Mouse (Mus musculus): ENCODE data around the gene Cnr1. TPM values are rescaled to one million over a fixed set of nuclear protein-coding genes. Genes with fewer than 3 reads are reported as not detected.
A peak's percentile ranks its signal among the peaks of the same experiment; 100 is the strongest.

Gene Cnr1
- polyA plus RNA-seq (2016; fragmentation: Nextera tagmentation; extraction: Ambion mirVana), result 6.0 and 12.0 TPM in 2 replicates

DNA sequence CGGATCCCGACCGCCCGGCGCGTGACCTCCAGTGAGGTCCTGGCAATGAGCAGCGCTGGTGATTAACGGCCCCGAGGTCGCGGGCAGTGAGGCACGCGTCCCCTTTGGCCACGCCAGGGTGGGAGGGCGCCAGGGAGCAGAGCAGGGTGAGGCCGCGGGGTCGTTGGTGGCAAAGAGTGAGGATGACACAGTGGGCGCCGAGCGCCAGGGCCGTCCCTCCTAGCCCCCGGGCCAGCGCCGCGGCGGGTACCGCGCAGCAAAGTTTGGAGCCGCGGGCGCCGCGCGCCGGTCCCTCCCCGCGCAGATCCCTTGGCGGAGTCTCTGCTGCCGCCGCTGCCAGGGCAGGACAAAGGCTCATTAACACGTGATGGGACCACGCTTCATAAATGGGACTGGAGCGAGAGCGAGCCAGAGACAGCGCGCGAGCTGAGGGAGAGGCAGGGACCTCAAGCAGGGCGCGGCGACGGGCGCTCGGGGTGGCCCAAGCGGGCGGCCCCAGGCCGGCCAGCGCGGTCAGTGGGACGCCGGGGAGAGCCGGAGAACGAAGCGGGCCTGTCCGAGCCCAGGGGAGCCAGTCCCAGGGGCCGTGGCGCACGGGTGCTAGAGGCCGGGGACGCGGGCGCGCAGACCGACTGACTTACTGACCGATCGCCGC, at the start of gene Cnr1:
Gene Cnr1 (plus strand): TSS at position 360 of the 655 bp plus-strand sequence.
- no peaks in the 10 kb centered on the region for H3K36me3 ChIP-seq
- peak within 1 kb of the TSS; percentile 93 for H3K27ac ChIP-seq
- no peaks in the 10 kb centered on the region for H3K9me3 ChIP-seq
- H3K27me3 ChIP-seq (ENCODE audit: insufficient read depth, poor library complexity, severe bottlenecking), result peaks cover 70% of the 10 kb centered on the region
- WGBS, result under 1% methylated on average over 77 of the region's 77 CpGs
- H3K4me3 ChIP-seq, result peak within 1 kb of the TSS; percentile 73
- DNase-seq (ENCODE audit: low spot score), result peak; percentile 85
- H3K4me1 ChIP-seq (replicated peaks), result peaks cover 21% of the 10 kb centered on the region

DNA sequence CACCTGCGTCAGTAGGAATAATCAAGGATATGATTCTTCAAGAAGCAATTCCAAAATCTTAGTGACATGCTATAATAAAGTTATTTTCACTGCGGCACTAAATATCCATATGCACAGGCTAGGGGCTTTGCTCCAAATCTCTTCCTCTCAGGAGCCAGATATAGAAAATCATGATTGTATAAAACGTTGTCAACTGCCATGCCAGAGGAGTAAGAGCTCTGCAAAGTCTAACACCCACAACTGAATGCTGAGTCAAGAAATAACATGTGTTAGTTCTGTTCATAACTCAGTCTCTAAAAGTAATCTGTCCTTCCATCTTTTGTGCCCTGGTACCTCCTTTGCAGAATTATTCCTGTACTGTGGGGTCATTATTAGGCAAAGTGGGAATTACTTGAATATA, 44.4 kb upstream of the Cnr1 start:
- Histone ChIP-seq H3K9me3 (0 out of 2 replicates have a peak, but pooled peaks cover 3% of the 10 kb centered on the region), H3K4me3 (no peak overlapping the region), H3K4me1 (replicated peaks) (no peaks in the 10 kb centered on the region), H3K27ac (no peak overlapping the region), H3K36me3 (no peaks in the 10 kb centered on the region), H3K27me3 (ENCODE audit: insufficient read depth, poor library complexity, severe bottlenecking) (no peaks in the 10 kb centered on the region)
- no peak for DNase-seq (ENCODE audit: low spot score)
- WGBS, result 90% methylated on average over 3 of the region's 3 CpGs

DNA sequence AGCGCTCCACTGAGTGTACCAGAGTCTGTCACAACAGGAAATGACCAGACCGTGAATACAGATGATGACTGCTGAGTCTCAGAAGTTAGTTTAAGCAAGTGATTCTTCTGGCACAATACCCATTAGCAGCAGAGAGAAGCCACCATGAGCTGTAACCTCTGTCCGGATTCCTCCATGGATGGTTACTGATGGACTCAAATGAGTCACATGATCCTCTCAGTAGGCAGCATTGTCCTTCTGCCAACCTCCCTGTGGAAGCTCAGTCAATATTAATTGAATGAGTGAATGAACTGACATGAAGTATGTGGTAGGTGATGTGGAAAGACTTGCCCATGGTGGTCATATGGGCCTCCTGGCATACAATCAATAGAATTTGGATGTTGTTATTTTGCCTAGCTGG, 38.4 kb upstream of the Cnr1 start:
- no peak overlapping the region for H3K4me3 ChIP-seq
- WGBS, result 84% methylated on average over 3 of the region's 3 CpGs
- no peaks in the 10 kb centered on the region for H3K36me3 ChIP-seq
- no peak for DNase-seq (ENCODE audit: low spot score)
- H3K27ac ChIP-seq, result no peak overlapping the region
- no peaks in the 10 kb centered on the region for H3K27me3 ChIP-seq (ENCODE audit: insufficient read depth, poor library complexity, severe bottlenecking)
- H3K9me3 ChIP-seq, result 0 out of 2 replicates have a peak, but pooled peaks cover 3% of the 10 kb centered on the region
- no peaks in the 10 kb centered on the region for H3K4me1 ChIP-seq (replicated peaks)

DNA sequence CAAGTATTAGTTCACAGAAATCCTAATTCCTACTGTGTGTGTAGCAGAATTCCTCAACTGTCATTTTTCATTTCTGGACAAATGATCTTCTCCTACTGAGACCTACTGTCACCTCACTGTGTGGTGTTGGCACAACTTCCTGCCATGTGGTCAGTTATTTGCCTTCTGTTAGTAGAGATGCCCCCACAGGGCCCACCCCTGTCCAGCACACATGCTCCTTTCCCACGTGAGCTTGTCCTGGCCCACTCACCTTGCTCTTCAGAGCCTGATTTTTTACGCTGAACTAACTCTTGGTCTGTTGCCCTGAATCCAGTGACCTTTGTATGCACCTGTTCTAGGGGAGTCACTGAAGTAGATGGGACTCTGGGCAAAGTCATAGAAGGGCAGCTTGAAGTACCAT, 34.4 kb upstream of the Cnr1 start:
- WGBS, result 79% methylated on average over 2 of the region's 2 CpGs

DNA sequence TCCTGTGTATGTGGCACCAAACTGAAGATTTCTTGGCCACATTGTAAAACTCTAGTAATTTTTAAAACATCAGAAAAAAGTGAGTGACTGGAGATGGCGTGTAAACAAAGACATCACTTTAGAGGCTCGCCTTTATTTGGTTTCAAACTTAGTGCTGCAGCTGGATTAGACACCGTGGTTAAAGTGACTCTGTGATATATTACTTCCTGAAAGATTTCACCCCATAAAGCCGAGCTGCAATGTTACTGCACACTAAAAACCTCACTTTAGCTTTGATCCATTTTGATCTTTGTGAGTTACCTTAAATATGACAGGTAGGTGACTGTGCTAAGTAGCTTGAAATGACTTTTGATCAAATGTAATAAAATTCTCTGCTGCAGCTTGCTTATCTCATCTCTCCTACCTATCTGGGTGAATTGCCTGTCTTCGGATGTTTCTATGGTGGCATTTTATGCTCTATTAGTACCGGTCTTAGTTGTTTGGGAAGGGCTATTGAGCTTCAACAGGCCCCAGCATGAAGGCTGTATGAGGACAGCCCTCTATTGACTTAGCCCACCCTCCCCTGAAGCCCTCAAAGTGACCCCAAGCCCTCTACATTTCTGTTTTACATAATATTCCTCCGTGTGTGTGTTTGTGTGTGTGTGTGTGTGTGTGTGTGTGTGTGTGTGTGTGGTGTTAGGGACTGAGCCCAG, 32.1 kb upstream of the Cnr1 start:
- Histone ChIP-seq H3K27me3 (ENCODE audit: insufficient read depth, poor library complexity, severe bottlenecking) (no peaks in the 10 kb centered on the region), H3K9me3 (no peaks in the 10 kb centered on the region), H3K27ac (no peak overlapping the region), H3K4me3 (no peak overlapping the region), H3K4me1 (replicated peaks) (peaks cover 13% of the 10 kb centered on the region), H3K36me3 (no peaks in the 10 kb centered on the region)
- peak; percentile 6 for DNase-seq (ENCODE audit: low spot score)
- WGBS, result 56% methylated on average over 7 of the region's 7 CpGs

More for the DNA sequence above, 34.4 kb upstream of the Cnr1 start:
- Histone ChIP-seq H3K27me3 (ENCODE audit: insufficient read depth, poor library complexity, severe bottlenecking) (no peaks in the 10 kb centered on the region), H3K4me3 (no peak overlapping the region), H3K9me3 (no peaks in the 10 kb centered on the region), H3K27ac (no peak overlapping the region), H3K4me1 (replicated peaks) (peaks cover 13% of the 10 kb centered on the region), H3K36me3 (no peaks in the 10 kb centered on the region)
- no peak for DNase-seq (ENCODE audit: low spot score)

DNA sequence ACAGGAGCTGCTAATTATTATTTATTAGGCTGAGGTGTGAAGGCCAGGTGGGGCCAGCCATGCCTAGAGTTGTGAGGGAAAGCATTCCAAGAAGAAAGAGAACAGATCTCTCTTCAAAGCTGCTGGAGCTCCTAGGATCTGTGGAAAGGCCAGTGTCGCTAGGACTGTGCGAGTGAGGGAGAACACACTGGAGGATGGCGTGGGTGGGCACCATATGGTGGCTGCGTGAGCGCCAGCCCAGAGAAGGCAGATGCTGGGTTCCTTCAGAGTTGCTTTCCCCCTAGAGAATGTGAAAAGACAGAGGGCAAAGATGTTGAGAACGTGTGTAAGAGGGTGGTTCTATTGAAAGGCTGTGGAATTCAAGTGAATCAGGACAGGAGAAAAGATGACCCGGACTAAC, 30.6 kb upstream of the Cnr1 start:
- Histone ChIP-seq H3K36me3 (no peaks in the 10 kb centered on the region), H3K4me3 (no peak overlapping the region), H3K9me3 (no peaks in the 10 kb centered on the region), H3K4me1 (replicated peaks) (peaks cover 13% of the 10 kb centered on the region), H3K27ac (no peak overlapping the region), H3K27me3 (ENCODE audit: insufficient read depth, poor library complexity, severe bottlenecking) (no peaks in the 10 kb centered on the region)
- DNase-seq (ENCODE audit: low spot score), result no peak
- WGBS, result 83% methylated on average over 7 of the region's 7 CpGs

DNA sequence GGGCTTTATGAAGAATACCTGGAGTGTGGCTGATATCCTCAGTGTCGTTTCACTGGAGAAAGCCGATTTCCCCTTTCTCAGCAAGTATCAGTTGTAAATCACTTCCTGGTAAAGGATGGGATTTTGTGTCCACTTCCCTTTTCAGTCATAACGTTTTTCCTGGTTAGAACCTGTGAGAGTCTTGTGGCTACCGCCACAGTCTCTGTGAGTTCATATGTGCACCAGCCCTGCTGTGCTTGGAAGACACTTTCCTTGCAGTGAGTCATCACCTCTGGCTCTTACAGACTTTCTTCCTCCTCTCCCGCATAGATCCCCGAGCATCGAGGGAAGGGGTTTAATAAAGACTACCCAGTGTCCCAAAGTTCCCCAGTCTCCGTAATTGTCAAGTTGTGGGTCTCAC, 29.3 kb upstream of the Cnr1 start:
- Histone ChIP-seq H3K27ac (no peak overlapping the region), H3K4me3 (no peak overlapping the region), H3K4me1 (replicated peaks) (peaks cover 13% of the 10 kb centered on the region), H3K9me3 (no peaks in the 10 kb centered on the region), H3K36me3 (no peaks in the 10 kb centered on the region), H3K27me3 (ENCODE audit: insufficient read depth, poor library complexity, severe bottlenecking) (no peaks in the 10 kb centered on the region)
- WGBS, result 79% methylated on average over 8 of the region's 8 CpGs
- no peak for DNase-seq (ENCODE audit: low spot score)

DNA sequence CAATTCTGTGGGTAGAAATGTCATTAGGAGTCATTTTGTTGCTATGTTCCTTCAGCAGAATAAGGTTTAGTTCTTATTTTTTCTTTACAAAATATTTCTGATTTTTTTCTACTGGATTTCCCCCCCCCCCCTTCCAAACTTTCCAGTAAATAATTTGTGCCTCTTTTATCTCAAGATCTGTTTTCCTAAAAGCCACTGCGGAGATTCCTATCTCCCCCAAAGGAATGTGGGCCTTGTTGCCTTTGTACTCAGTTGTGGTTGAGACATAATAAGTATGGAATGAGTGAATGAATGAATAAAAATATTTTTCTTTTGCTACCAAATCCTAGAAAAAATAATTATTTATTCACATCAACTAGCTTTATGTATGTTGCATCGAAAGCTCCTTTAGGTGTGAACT, 28.9 kb upstream of the Cnr1 start:
- Histone ChIP-seq H3K4me1 (replicated peaks) (peaks cover 13% of the 10 kb centered on the region), H3K4me3 (no peak overlapping the region), H3K36me3 (no peaks in the 10 kb centered on the region), H3K9me3 (no peaks in the 10 kb centered on the region), H3K27me3 (ENCODE audit: insufficient read depth, poor library complexity, severe bottlenecking) (no peaks in the 10 kb centered on the region), H3K27ac (no peak overlapping the region)
- 88% methylated on average over 2 of the region's 2 CpGs for WGBS
- no peak for DNase-seq (ENCODE audit: low spot score)

DNA sequence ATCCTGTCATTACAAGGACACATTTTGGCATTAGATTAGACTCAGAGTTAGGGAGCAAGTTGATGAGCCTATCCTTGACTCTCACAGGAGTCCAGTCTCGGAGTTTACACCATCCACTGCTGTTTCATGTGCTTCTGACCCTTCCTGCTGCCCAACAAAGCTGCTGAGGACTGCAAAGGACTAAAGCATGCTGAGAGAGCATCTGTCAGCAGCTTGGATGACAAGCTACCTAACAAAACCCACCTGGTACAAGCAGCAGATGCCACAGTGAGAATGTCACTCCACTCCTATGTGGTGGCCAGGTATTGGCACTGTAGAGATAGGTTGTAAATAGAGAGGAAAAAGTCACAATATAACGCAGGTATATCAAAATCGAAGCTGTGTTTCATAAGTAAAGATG, 22.7 kb upstream of the Cnr1 start:
- Histone ChIP-seq H3K36me3 (no peaks in the 10 kb centered on the region), H3K27me3 (ENCODE audit: insufficient read depth, poor library complexity, severe bottlenecking) (0 out of 2 replicates have a peak, but pooled peaks cover 4% of the 10 kb centered on the region), H3K27ac (no peak overlapping the region), H3K4me3 (no peak overlapping the region), H3K4me1 (replicated peaks) (no peaks in the 10 kb centered on the region), H3K9me3 (no peaks in the 10 kb centered on the region)
- DNase-seq (ENCODE audit: low spot score), result no peak
- 83% methylated on average over 3 of the region's 3 CpGs for WGBS

DNA sequence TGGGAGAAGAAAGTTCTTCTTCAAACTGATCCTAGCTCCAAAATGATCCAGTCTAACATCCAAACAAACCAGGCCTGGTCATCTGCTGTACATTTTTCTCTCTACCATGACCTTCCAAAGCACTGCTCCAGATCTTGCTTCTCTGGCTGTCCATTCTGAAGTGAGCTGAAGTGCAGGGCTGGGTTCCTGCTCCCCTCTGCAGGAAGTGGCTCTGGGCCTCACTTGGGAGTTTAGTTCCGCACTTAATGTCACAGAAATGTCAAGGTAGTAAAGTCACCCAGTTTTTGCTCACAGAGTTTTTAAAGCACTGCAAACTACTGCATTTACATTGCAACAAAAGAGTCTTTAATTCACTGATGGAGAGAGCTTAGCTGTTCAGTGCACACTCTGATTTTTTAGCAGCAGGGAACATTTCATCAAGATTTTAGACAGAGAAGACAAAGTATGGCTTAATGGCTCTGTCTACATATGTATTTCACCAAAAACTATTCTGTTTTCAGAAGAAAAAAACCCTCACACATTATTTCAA, 20.5 kb upstream of the Cnr1 start:
- 78% methylated on average over 1 of the region's 1 CpGs for WGBS
- no peaks in the 10 kb centered on the region for H3K36me3 ChIP-seq
- H3K27me3 ChIP-seq (ENCODE audit: insufficient read depth, poor library complexity, severe bottlenecking), result 0 out of 2 replicates have a peak, but pooled peaks cover 4% of the 10 kb centered on the region
- DNase-seq (ENCODE audit: low spot score), result no peak
- no peaks in the 10 kb centered on the region for H3K9me3 ChIP-seq
- H3K4me1 ChIP-seq (replicated peaks), result no peaks in the 10 kb centered on the region
- H3K27ac ChIP-seq, result no peak overlapping the region
- no peak overlapping the region for H3K4me3 ChIP-seq

DNA sequence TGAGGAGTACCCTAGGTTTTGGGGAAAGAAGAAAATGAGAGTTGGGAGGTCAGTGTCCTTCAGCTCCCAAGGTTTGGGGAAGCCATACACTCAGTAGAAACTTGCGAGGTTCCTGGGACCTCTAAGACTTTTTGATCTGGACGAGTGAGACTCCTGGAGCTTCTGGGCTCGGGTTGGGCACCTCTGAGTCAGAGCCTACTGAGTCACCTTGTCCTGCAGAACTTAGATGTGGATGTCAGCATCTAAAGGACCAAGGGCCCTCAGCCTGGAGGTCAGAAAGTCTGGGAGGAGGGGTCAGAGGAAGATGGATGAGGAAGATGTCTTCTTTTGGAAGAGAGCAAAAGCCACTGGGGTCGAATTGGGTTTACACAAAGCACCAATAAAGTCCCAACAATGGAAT, 19.6 kb upstream of the Cnr1 start:
- WGBS, result 78% methylated on average over 4 of the region's 4 CpGs

DNA sequence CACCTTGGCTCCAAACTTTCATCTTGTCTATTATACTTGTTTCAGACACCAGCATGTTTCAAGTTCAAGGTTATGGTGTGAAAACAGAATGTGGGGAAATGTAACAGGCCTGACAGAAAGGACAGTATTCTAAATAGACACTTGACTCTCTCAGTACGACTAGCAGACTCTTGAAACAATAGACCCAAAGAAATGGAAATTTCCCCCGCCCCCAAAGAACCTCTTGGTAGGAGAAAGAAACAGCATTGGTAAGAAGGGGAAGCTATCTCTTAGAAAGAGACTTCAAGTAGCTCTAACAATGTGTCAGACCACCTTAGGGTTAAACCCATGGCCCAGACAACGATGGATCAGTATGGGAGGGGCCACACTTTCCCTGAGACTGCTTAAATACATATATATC, 15.6 kb upstream of the Cnr1 start:
- Histone ChIP-seq H3K27ac (no peak overlapping the region), H3K36me3 (no peaks in the 10 kb centered on the region), H3K27me3 (ENCODE audit: insufficient read depth, poor library complexity, severe bottlenecking) (0 out of 2 replicates have a peak, but pooled peaks cover 4% of the 10 kb centered on the region), H3K4me1 (replicated peaks) (no peaks in the 10 kb centered on the region), H3K9me3 (no peaks in the 10 kb centered on the region), H3K4me3 (no peak overlapping the region)
- 38% methylated on average over 3 of the region's 3 CpGs for WGBS
- DNase-seq (ENCODE audit: low spot score), result no peak

More for the DNA sequence above, 19.6 kb upstream of the Cnr1 start:
- Histone ChIP-seq H3K27ac (no peak overlapping the region), H3K36me3 (no peaks in the 10 kb centered on the region), H3K4me1 (replicated peaks) (no peaks in the 10 kb centered on the region), H3K27me3 (ENCODE audit: insufficient read depth, poor library complexity, severe bottlenecking) (0 out of 2 replicates have a peak, but pooled peaks cover 4% of the 10 kb centered on the region), H3K9me3 (no peaks in the 10 kb centered on the region), H3K4me3 (no peak overlapping the region)
- DNase-seq (ENCODE audit: low spot score), result no peak

DNA sequence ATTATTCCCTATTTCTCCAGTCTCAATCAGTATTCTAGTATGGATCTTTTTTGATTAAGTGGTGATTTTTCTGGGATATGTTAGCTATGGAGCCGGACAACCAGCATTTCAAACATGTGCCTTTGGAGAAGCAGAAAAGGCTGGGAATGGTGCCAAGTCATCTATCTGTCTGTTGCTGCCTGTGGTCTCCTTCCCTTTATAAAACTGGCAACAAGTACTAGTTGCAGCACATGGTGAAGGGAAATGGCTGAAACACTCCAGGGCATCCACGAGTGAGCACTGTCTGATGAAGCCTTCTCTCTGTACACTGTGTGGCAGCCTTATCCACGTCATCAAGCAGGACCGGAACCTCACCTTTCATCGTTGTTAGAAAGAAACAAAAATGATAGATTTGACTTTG, 8.7 kb upstream of the Cnr1 start:
- Histone ChIP-seq H3K27ac (no peak overlapping the region), H3K4me1 (replicated peaks) (no peaks in the 10 kb centered on the region), H3K27me3 (ENCODE audit: insufficient read depth, poor library complexity, severe bottlenecking) (peaks cover 10% of the 10 kb centered on the region), H3K36me3 (no peaks in the 10 kb centered on the region), H3K4me3 (no peak overlapping the region), H3K9me3 (no peaks in the 10 kb centered on the region)
- no peak for DNase-seq (ENCODE audit: low spot score)
- 91% methylated on average over 5 of the region's 5 CpGs for WGBS

All from hindbrain, embryonic 10.5 days (tissue).